Mouse (Mus musculus): ENCODE results near the gene 9130213A22Rik.

DNA sequence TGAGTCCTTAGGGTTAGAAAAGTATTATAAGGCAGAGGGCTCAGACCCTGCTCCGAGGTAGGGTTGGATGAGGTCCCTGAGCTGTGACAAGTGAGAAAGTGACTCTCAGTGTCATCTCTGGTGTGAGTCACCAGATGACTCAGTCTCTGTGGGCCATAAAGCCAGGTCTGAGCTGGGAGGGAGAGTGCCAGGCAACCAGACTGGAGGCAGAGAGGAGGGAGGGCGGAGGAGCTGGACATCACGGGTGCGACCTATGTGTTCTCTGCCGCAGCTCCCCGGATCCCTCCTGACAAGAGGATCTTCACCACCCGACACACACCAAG, 20.0 kb downstream of the 9130213A22Rik start:
- TF ChIP-seq CTCF (conservative IDR thresholded peaks at IDR 0.05; ENCODE audit: insufficient read depth, insufficient read length, low read depth, low read length) (no peak), POLR2A (IDR thresholded peaks at IDR 0.05; ENCODE audit: low read depth, low read length) (no peak)
